Mouse (Mus musculus): ENCODE results near the gene Tnfsf15. TPM values are rescaled to one million over a fixed set of nuclear protein-coding genes. Genes with fewer than 3 reads are reported as not detected.

Tnfsf15 gene
- polyA plus RNA-seq, 1 experiment = 0.16 TPM

DNA sequence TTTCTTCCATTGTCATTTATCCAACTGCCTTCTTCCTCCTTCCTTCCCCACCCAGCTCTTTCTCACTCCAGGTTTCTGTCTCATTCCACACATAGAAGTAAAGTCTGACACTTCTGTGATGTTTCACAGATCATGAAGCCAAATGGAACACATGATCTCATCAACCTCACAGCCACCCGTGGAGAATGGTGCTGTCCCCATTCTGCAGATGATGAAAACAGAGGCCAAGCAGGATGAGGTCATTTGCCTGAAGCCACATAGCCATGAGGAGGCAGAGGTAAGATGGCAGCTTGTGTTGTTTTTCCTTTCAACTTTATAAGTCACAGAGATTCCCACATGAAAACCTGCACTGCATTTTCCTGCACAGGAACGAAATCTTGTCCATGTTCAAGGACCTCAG lies 27.6 kb upstream of the Tnfsf15 start:
- Histone ChIP-seq H3K4me3 (ENCODE audit: control insufficient read depth, low read depth, low read length) (no peak overlapping the region), H3K27me3 (ENCODE audit: control insufficient read depth, insufficient read depth, low read length) (no peaks in the 10 kb centered on the region), H3K36me3 (ENCODE audit: control insufficient read depth, insufficient read depth, low read length) (no peaks in the 10 kb centered on the region), H3K4me1 (ENCODE audit: control insufficient read depth, insufficient read depth, low read length) (no peaks in the 10 kb centered on the region), H3K27ac (ENCODE audit: control insufficient read depth, insufficient read depth, low read depth, low read length) (no peak overlapping the region)
- no peak for TF ChIP-seq CTCF (IDR thresholded peaks at IDR 0.05; ENCODE audit: control insufficient read depth, insufficient read depth, insufficient replicate concordance, low read depth, low read length)
- no peak for TF ChIP-seq POLR2A (IDR thresholded peaks at IDR 0.05; ENCODE audit: control insufficient read depth, low read depth, low read length)

DNA sequence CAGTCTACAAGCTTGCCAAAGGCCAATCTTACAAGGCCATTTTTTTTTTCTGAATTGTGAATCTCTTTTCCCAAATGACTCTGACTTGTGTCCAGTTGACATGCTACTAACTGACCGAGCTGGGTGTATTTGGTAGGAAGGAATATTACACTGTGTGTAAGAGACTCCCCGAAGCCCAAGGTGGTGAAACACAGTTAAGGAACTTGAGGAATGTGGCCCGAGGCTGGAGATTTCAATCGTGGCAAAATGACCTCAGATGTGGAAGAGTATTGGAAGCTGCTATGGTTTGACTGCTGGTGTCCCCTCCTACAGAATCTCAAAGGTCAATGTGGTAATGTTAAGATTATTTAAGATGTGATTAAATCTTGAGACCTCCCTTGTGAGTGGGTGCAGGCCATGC lies 26.4 kb upstream of the Tnfsf15 start:
- Histone ChIP-seq H3K27me3 (ENCODE audit: control insufficient read depth, insufficient read depth, low read length) (no peaks in the 10 kb centered on the region), H3K4me1 (ENCODE audit: control insufficient read depth, insufficient read depth, low read length) (no peaks in the 10 kb centered on the region), H3K36me3 (ENCODE audit: control insufficient read depth, insufficient read depth, low read length) (no peaks in the 10 kb centered on the region), H3K27ac (ENCODE audit: control insufficient read depth, insufficient read depth, low read depth, low read length) (no peak overlapping the region), H3K4me3 (ENCODE audit: control insufficient read depth, low read depth, low read length) (no peak overlapping the region)
- TF ChIP-seq CTCF (IDR thresholded peaks at IDR 0.05; ENCODE audit: control insufficient read depth, insufficient read depth, insufficient replicate concordance, low read depth, low read length) (no peak), POLR2A (IDR thresholded peaks at IDR 0.05; ENCODE audit: control insufficient read depth, low read depth, low read length) (no peak)

DNA sequence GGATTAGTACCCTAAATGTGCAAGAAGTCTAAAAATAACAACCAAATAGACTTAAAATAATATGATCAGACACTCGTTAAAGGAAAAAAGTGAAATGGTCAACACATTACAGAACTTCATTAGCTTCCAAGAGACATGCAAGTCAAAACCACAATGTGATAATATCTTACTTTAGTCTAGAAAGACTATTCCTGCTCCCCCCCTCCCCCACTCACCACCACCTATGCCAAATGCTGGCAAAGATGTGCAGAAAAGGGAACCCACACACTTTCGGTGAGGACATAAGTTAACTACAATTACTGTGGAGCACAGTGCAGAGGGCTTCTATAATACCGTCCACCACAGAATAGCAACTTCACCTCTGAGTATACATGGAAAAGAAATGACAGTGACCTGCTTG lies 24.2 kb upstream of the Tnfsf15 start:
- TF ChIP-seq CTCF (IDR thresholded peaks at IDR 0.05; ENCODE audit: control insufficient read depth, insufficient read depth, insufficient replicate concordance, low read depth, low read length) (no peak), POLR2A (IDR thresholded peaks at IDR 0.05; ENCODE audit: control insufficient read depth, low read depth, low read length) (no peak)
- Histone ChIP-seq H3K4me1 (ENCODE audit: control insufficient read depth, insufficient read depth, low read length) (no peaks in the 10 kb centered on the region), H3K27ac (ENCODE audit: control insufficient read depth, insufficient read depth, low read depth, low read length) (no peak overlapping the region), H3K27me3 (ENCODE audit: control insufficient read depth, insufficient read depth, low read length) (no peaks in the 10 kb centered on the region), H3K36me3 (ENCODE audit: control insufficient read depth, insufficient read depth, low read length) (no peaks in the 10 kb centered on the region), H3K4me3 (ENCODE audit: control insufficient read depth, low read depth, low read length) (no peak overlapping the region)

DNA sequence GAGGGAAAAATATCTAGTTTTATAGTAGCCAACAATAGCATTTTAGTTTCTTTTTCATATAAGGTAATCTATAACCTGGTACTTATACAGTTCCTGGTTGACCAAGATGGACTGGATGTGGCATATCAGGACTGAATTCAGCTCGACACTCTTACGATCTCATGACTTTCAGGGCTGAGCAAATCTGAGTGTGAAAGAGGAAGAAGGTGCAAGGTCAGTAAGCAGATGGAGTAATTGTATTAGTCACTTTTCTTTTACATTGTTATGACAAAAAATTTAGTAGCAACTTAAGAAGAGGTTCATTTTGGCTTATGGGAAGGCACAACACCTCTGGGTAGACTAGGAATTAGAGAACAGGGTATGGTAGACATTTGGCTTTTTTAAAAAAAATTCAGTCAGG lies 20.1 kb upstream of the Tnfsf15 start:
- H3K36me3 ChIP-seq (ENCODE audit: control insufficient read depth, insufficient read depth, low read length) = no peaks in the 10 kb centered on the region
- no peaks in the 10 kb centered on the region for H3K27me3 ChIP-seq (ENCODE audit: control insufficient read depth, insufficient read depth, low read length)
- H3K4me1 ChIP-seq (ENCODE audit: control insufficient read depth, insufficient read depth, low read length) = no peaks in the 10 kb centered on the region
- no peak overlapping the region for H3K27ac ChIP-seq (ENCODE audit: control insufficient read depth, insufficient read depth, low read depth, low read length)
- no peak overlapping the region for H3K4me3 ChIP-seq (ENCODE audit: control insufficient read depth, low read depth, low read length)
- no peak for TF ChIP-seq CTCF (IDR thresholded peaks at IDR 0.05; ENCODE audit: control insufficient read depth, insufficient read depth, insufficient replicate concordance, low read depth, low read length)
- TF ChIP-seq POLR2A (IDR thresholded peaks at IDR 0.05; ENCODE audit: control insufficient read depth, low read depth, low read length) = no peak

DNA sequence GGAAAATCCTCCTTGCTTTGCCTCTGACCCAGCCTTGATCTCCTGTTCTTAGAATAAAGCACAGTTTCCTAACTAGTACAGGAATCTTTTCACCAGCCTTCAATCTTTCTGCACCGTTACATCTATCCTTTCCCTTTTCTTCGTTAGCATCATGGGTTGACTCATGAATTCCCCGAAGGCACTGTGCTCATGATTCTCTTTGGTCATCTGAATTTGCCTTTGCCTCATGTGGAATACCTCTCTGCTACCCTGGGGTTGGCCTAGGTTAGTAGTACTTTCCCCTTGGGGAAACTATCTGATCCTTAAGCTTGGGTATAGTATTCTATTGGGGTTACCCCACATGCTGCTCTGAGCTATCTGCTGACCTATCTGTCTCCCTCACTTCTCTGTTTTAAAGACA lies 15.0 kb upstream of the Tnfsf15 start:
- no peak for TF ChIP-seq CTCF (IDR thresholded peaks at IDR 0.05; ENCODE audit: control insufficient read depth, insufficient read depth, insufficient replicate concordance, low read depth, low read length)
- no peak for TF ChIP-seq POLR2A (IDR thresholded peaks at IDR 0.05; ENCODE audit: control insufficient read depth, low read depth, low read length)
- no peak overlapping the region for H3K4me3 ChIP-seq (ENCODE audit: control insufficient read depth, low read depth, low read length)
- H3K27ac ChIP-seq (ENCODE audit: control insufficient read depth, insufficient read depth, low read depth, low read length) = no peak overlapping the region
- H3K27me3 ChIP-seq (ENCODE audit: control insufficient read depth, insufficient read depth, low read length) = no peaks in the 10 kb centered on the region
- no peaks in the 10 kb centered on the region for H3K4me1 ChIP-seq (ENCODE audit: control insufficient read depth, insufficient read depth, low read length)
- H3K36me3 ChIP-seq (ENCODE audit: control insufficient read depth, insufficient read depth, low read length) = no peaks in the 10 kb centered on the region

DNA sequence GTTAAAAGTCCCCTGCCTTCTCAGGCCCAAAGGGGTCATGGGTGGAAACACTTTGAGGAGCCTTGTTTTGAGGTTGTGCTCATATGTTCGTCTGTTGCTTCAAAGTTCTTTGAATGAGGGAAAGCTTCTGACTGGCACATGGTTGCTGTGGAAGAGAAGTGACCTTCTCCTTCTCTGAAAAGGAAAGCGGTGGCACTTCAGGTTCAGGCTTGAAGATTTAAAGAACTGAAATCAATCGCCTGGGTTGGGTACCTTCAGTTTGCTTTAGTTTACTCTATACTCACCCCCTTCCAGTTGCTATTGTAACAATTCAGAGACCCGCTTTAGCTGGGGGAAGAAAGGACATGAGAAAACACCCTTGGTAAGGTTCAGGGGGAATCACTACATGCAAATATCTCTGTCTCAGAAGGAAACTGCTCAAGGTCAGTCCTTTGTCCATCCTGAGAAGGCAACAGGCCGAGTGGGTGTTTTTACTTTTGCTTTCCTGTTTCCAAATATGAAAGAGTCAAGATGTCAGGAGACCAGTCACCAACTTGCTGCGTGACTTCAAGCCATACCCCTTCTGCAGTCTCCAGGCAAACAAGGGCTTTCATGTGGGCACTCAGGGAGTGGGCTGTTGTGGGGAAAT lies 12.7 kb upstream of the Tnfsf15 start:
- H3K36me3 ChIP-seq (ENCODE audit: control insufficient read depth, insufficient read depth, low read length) = no peaks in the 10 kb centered on the region
- H3K27ac ChIP-seq (ENCODE audit: control insufficient read depth, insufficient read depth, low read depth, low read length) = no peak overlapping the region
- no peak overlapping the region for H3K4me3 ChIP-seq (ENCODE audit: control insufficient read depth, low read depth, low read length)
- H3K4me1 ChIP-seq (ENCODE audit: control insufficient read depth, insufficient read depth, low read length) = peaks cover under 1% of the 10 kb centered on the region; the same call in 1 of the 2 replicates
- TF ChIP-seq CTCF (IDR thresholded peaks at IDR 0.05; ENCODE audit: control insufficient read depth, insufficient read depth, insufficient replicate concordance, low read depth, low read length) = no peak
- TF ChIP-seq POLR2A (IDR thresholded peaks at IDR 0.05; ENCODE audit: control insufficient read depth, low read depth, low read length) = no peak
- H3K27me3 ChIP-seq (ENCODE audit: control insufficient read depth, insufficient read depth, low read length) = no peaks in the 10 kb centered on the region

DNA sequence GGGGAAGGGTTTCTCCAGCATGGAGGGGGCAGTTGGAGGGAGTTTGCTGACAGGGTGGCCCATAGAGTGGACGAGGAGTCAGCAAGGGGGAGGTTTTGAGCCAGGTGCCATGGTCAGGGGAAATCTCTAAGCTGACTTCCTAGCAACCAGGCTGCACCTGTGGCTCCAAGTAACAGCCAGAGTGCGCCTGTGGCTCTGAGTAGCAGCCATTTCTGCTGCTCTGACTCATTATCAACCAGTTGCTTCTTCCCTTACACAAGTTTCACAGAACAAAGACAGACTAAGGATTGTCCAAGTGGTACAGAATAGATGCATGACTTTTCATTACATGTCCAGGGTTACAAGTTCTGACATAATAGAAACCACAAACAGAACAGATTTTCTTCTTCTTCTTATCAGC lies 11.2 kb upstream of the Tnfsf15 start:
- H3K4me3 ChIP-seq (ENCODE audit: control insufficient read depth, low read depth, low read length) = no peak overlapping the region
- no peaks in the 10 kb centered on the region for H3K36me3 ChIP-seq (ENCODE audit: control insufficient read depth, insufficient read depth, low read length)
- H3K27me3 ChIP-seq (ENCODE audit: control insufficient read depth, insufficient read depth, low read length) = no peaks in the 10 kb centered on the region
- no peak overlapping the region for H3K27ac ChIP-seq (ENCODE audit: control insufficient read depth, insufficient read depth, low read depth, low read length)
- peaks cover 2% of the 10 kb centered on the region; the same call in 1 of the 2 replicates for H3K4me1 ChIP-seq (ENCODE audit: control insufficient read depth, insufficient read depth, low read length)
- TF ChIP-seq POLR2A (IDR thresholded peaks at IDR 0.05; ENCODE audit: control insufficient read depth, low read depth, low read length) (no peak), CTCF (IDR thresholded peaks at IDR 0.05; ENCODE audit: control insufficient read depth, insufficient read depth, insufficient replicate concordance, low read depth, low read length) (no peak)

All from testis, adult 2 months (tissue).